Mouse (Mus musculus): ENCODE measurements at regions not wholly inside any gene's neighbourhood (a gene's known extent, or its start where the extent isn't known, plus 50 kb on each side); places are given as distances from the start of the nearest gene placed in this dataset.

- TF ChIP-seq POLR2A (IDR thresholded peaks at IDR 0.05; ENCODE audit: control insufficient read depth, extremely low read depth, insufficient read depth, low read length, poor library complexity) (no peak), CTCF (IDR thresholded peaks at IDR 0.05; ENCODE audit: borderline replicate concordance, control insufficient read depth, extremely low read depth, insufficient read depth, low read length, poor library complexity) (no peak)
Observed at GRCm38 (mm10) chr3:115604734-115605279, 110.1 kb downstream of the S1pr1 start.
